In the genomic region with DNA sequence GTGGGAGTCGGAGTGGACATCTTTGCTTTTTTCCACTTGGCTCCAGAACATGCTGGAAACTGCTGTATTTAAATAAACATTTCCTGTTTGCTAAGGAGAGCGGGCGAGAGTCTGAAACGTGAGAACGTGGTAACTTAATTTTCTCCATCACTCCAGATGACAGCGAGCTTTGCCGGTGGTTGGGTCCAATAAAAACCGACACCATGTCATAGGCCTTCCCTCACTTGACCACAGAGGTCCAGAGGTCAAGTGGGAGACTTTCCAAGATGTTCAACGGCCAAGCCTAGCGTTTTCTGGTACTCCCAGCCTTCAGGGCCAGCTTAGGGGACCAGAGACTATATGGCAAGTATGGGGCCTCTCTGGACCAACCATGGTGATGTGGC, we compare ENCODE assay signal across 11 mouse cellular contexts. TPM values are rescaled to one million over a fixed set of nuclear protein-coding genes. Genes with fewer than 3 reads are reported as not detected.
DNase-seq lines count a peak whose midpoint lies in the region; ATAC-seq lines count a peak whose summit lies in the region.
"Had no signal": no experiment of that assay in that cellular context is flagged by ENCODE, and none has a peak within 500 bp of the region (broad histone marks: within the 10 kb centered on the region; RNA-seq: fewer than 3 reads in every experiment).

No protein-coding gene starts in this region.

- H3K4me3 ChIP-seq in midbrain, embryonic 10.5 days = no peak overlapping the region
- H3K4me3 ChIP-seq in midbrain, embryonic 15.5 days = no peak overlapping the region
- H3K4me3 ChIP-seq in heart, embryonic 15.5 days = no peak overlapping the region
- H3K4me3 ChIP-seq in limb, embryonic 12.5 days (replicated peaks) = no peak overlapping the region; the same call in 1 of the 2 replicates

- H3K27me3 ChIP-seq in midbrain, embryonic 10.5 days (ENCODE audit: low read depth, poor library complexity, severe bottlenecking) = peaks cover 72% of the 10 kb centered on the region
- peaks cover 45% of the 10 kb centered on the region for H3K27me3 ChIP-seq in midbrain, embryonic 15.5 days (replicated peaks)
- H3K27me3 ChIP-seq in heart, embryonic 15.5 days = peaks cover 29% of the 10 kb centered on the region
- peaks cover 5% of the 10 kb centered on the region; the same call in 1 of the 2 replicates for H3K27me3 ChIP-seq in limb, embryonic 12.5 days

- H3K9ac ChIP-seq in midbrain, embryonic 15.5 days = no peak overlapping the region
- no peak overlapping the region for H3K9ac ChIP-seq in heart, embryonic 15.5 days
- no peak overlapping the region for H3K9ac ChIP-seq in limb, embryonic 12.5 days (replicated peaks)

- H3K27ac ChIP-seq in midbrain, embryonic 10.5 days (replicated peaks) = no peak overlapping the region
- H3K27ac ChIP-seq in midbrain, embryonic 15.5 days = no peak overlapping the region
- 0 out of 2 replicates have a peak overlapping the region, but pooled peaks have one; percentile 43 for H3K27ac ChIP-seq in heart, embryonic 15.5 days
- H3K27ac ChIP-seq in limb, embryonic 12.5 days = peak overlapping the region; percentile 64
- H3K27ac ChIP-seq: hindbrain, postnatal 0 days had no signal

- DNase-seq in midbrain, embryonic 10.5 days (ENCODE audit: low spot score) = peak; percentile 19
- DNase-seq in yolk sac, embryonic 10.5 days (ENCODE audit: low spot score) = peak; percentile 7
- no peak for DNase-seq in right cerebral cortex, postnatal 36 days (ENCODE audit: low spot score in 2 of 2)
- DNase-seq: cerebellum, adult 11 months; thymus, postnatal 14 days had no signal

- no peak overlapping the region for H3K4me2 ChIP-seq in midbrain, embryonic 15.5 days
- H3K4me2 ChIP-seq in heart, embryonic 15.5 days = no peak overlapping the region
- H3K4me2 ChIP-seq in limb, embryonic 12.5 days = peak overlapping the region; percentile 87

- no peaks in the 10 kb centered on the region for H3K36me3 ChIP-seq in midbrain, embryonic 10.5 days
- no peaks in the 10 kb centered on the region for H3K36me3 ChIP-seq in midbrain, embryonic 15.5 days (replicated peaks)
- no peaks in the 10 kb centered on the region for H3K36me3 ChIP-seq in heart, embryonic 15.5 days
- 0 out of 2 replicates have a peak, but pooled peaks cover 3% of the 10 kb centered on the region for H3K36me3 ChIP-seq in limb, embryonic 12.5 days

- ATAC-seq in midbrain, embryonic 15.5 days (replicated peaks) = no peak
- no peak for ATAC-seq in heart, embryonic 15.5 days (replicated peaks; ENCODE audit: insufficient number of reproducible peaks, insufficient read depth, low FRiP score, low read depth)
- no peak for ATAC-seq in limb, embryonic 12.5 days (ENCODE audit: insufficient number of reproducible peaks, insufficient read depth, low FRiP score, low TSS enrichment, low read depth)
- ATAC-seq in megakaryocyte-erythroid progenitor cell, adult 5-6 weeks (replicated peaks; ENCODE audit: low FRiP score, low TSS enrichment, poor library complexity, severe bottlenecking) = no peak
- ATAC-seq: forebrain, embryonic 16.5 days; hindbrain, postnatal 0 days had no signal

- WGBS in midbrain, embryonic 10.5 days = 69% methylated on average over 10 of the region's 10 CpGs
- 69% methylated on average over 10 of the region's 10 CpGs for WGBS in midbrain, embryonic 15.5 days
- WGBS in heart, embryonic 15.5 days = 42% methylated on average over 10 of the region's 10 CpGs
- 10% methylated on average over 10 of the region's 10 CpGs for WGBS in limb, embryonic 12.5 days

- H3K9me3 ChIP-seq in midbrain, embryonic 10.5 days (replicated peaks) = no peaks in the 10 kb centered on the region
- no peaks in the 10 kb centered on the region for H3K9me3 ChIP-seq in midbrain, embryonic 15.5 days
- no peaks in the 10 kb centered on the region for H3K9me3 ChIP-seq in heart, embryonic 15.5 days (replicated peaks)
- no peaks in the 10 kb centered on the region for H3K9me3 ChIP-seq in limb, embryonic 12.5 days

- peaks cover 57% of the 10 kb centered on the region for H3K4me1 ChIP-seq in midbrain, embryonic 10.5 days
- peaks cover 21% of the 10 kb centered on the region for H3K4me1 ChIP-seq in midbrain, embryonic 15.5 days
- H3K4me1 ChIP-seq in heart, embryonic 15.5 days (replicated peaks) = peaks cover 25% of the 10 kb centered on the region
- H3K4me1 ChIP-seq in limb, embryonic 12.5 days (replicated peaks) = peaks cover 61% of the 10 kb centered on the region

RNA-seq across cellular contexts. Expression of a gene that starts 4.1 kb away (rescaled TPM):
- 15.0 and 19.6 TPM in 2 replicates for polyA plus RNA-seq in midbrain, embryonic 10.5 days (2016; fragmentation: Nextera tagmentation; extraction: Ambion mirVana)
- 5.6 and 5.9 TPM in 2 replicates for polyA plus RNA-seq in midbrain, embryonic 15.5 days (2015; fragmentation: Nextera tagmentation; extraction: Ambion mirVana)
- polyA plus RNA-seq in heart, embryonic 15.5 days (2015; fragmentation: Nextera tagmentation; extraction: Ambion mirVana) = 11.3 and 17.6 TPM in 2 replicates
- 29.7 and 32.1 TPM in 2 replicates for polyA plus RNA-seq in limb, embryonic 12.5 days (2016; fragmentation: Nextera tagmentation; extraction: Ambion mirVana)
- total RNA-seq in megakaryocyte-erythroid progenitor cell, adult 5-6 weeks (2014; fragmentation: Nextera tagmentation) = not detected in 2 replicates
- not detected in 2 replicates for total RNA-seq in megakaryocyte-erythroid progenitor cell, adult 5-6 weeks (2017)

Comparison
In these comparisons a context has a peak if more than half of its experiments do, and no peak if none do; other contexts are left out.
1. DNase-seq: peak in midbrain, embryonic 10.5 days (single experiment) and yolk sac, embryonic 10.5 days (single experiment); none in right cerebral cortex, postnatal 36 days (0 of 2).
2. H3K27ac ChIP-seq: peak in heart, embryonic 15.5 days (single experiment) and limb, embryonic 12.5 days (single experiment); none in midbrain, embryonic 10.5 days (single experiment) and midbrain, embryonic 15.5 days (single experiment).